Mouse (Mus musculus) heart, postnatal 0 days (tissue): Measurements from ENCODE around the gene Gm21731.

Experiments
- CTCF ChIP-seq: IDR thresholded peaks from 2 replicates; pipeline ENCODE4 v1.5.1; 2016; ENCODE audit warnings: antibody characterized with exemption, control low read depth, low read depth
- EP300 ChIP-seq: IDR thresholded peaks from 2 replicates; pipeline ENCODE4 v1.6.1; 2016; ENCODE audit warnings: antibody characterized with exemption, low read depth

DNA sequence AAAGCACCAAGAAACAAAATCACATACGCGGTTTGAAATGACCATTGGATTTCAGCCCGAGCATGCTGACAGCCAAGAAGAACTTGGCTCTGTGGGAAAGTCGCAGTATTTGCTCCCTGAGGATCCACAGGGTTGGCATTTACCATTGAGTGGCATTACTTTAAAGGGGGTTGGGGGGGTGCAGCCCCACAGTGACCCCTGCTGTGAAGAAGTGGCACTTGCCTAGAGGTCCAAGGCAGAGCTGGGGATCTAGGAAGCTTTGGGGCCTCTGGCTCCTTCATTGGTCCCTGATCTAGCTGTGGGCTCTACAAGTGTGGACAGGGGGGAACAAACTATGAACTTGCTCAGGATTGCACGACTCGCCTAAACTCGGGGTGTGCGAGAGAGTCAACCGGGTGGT is 39.9 kb downstream of the Gm21731 start:
- TF ChIP-seq EP300 (no peak), CTCF (no peak)
